Mouse (Mus musculus) left cerebral cortex, adult 2 months (tissue): ENCODE measurements at regions not wholly inside any gene's neighbourhood (a gene's known extent, or its start where the extent isn't known, plus 50 kb on each side); places are given as distances from the start of the nearest gene placed in this dataset.

Experiments used
- DNase-seq, 2 experiments: peaks; one replicate each; pipeline ENCODE4 v3.0.0; 2021 to 2022; ENCODE audit warnings: low spot score in 2 of 2, mixed read lengths in 1 of 2; ENCODE audit errors: extremely low spot score in 1 of 2
- H3K27ac ChIP-seq: fragments of 200-600 bp; 2 replicates; pipeline ENCODE4 v1.8.1; 2022
- H3K4me3 ChIP-seq: fragments of 200-600 bp; 2 replicates; pipeline ENCODE4 v1.8.1; 2022
- CTCF ChIP-seq: fragments of 200-600 bp; IDR thresholded peaks from 2 replicates; pipeline ENCODE4 v1.8.1; 2022; ENCODE audit warnings: antibody characterized with exemption, mild to moderate bottlenecking, moderate library complexity
- intact Hi-C: fragments of 180-260 bp; cut with DNase I; formaldehyde crosslinking; loops from one replicate; pipeline ENCODE4 v1.15.1; 2025

DNA sequence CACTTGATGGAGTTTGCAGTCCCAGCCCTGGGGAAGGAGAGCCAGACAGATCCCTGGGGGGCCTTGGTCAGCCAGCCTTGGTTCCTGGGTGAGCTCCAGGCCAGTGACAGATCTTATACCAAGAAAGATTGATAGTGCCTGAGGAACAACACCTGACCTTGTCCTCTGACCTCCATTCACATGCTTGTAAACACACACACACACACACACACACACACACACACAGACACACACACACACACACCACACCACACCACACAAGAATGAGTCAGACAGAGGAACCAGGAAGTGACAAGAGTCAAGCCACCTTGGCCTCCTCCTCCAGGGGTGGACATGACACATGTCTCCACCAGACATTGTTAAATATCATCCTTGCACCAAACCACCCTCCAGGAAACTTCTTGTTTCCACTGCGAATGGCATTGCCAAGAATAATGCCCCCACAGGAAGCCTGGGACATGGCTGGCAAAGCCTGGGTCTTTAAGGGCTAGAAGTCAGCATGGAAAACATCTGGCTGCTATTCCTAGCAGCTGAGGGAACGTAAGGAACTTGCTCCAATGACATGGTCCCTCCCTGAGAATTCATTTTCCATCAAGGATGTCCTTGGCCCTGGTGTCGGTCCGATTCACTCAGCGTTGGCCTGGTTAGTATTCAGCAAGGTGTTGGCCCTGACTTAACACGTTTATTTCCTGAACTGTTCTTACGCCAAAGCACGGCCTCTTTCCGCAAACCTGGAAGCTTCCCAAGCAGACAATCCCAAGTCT is 147.9 kb downstream of the Tomm20 start:
- Histone ChIP-seq H3K4me3 (no peak overlapping the region), H3K27ac (no peak overlapping the region)
- intact Hi-C loops, result no loop called here
- TF ChIP-seq CTCF, result no peak
- DNase-seq, result no peak

GRCm38 (mm10) chr8:126793657-126794056 is 152.0 kb downstream of the Tomm20 start:
- no peak for TF ChIP-seq CTCF
- no peak overlapping the region for H3K4me3 ChIP-seq
- DNase-seq, result no peak
- no peak overlapping the region for H3K27ac ChIP-seq
- intact Hi-C loops, result no loop called here

GRCm38 (mm10) chr8:126791069-126791468 is 154.6 kb downstream of the Tomm20 start:
- no peak for DNase-seq
- intact Hi-C loops, result no loop called here
- TF ChIP-seq CTCF, result no peak
- Histone ChIP-seq H3K4me3 (no peak overlapping the region), H3K27ac (no peak overlapping the region)

GRCm38 (mm10) chr8:126790214-126790613 is 155.4 kb downstream of the Tomm20 start:
- H3K27ac ChIP-seq, result no peak overlapping the region
- intact Hi-C loops, result no loop called here
- no peak for DNase-seq
- no peak for TF ChIP-seq CTCF
- H3K4me3 ChIP-seq, result no peak overlapping the region

GRCm38 (mm10) chr8:126789076-126789475 is 156.6 kb downstream of the Tomm20 start:
- Histone ChIP-seq H3K27ac (no peak overlapping the region), H3K4me3 (no peak overlapping the region)
- intact Hi-C loops, result no loop called here
- no peak for DNase-seq
- TF ChIP-seq CTCF, result no peak

DNA sequence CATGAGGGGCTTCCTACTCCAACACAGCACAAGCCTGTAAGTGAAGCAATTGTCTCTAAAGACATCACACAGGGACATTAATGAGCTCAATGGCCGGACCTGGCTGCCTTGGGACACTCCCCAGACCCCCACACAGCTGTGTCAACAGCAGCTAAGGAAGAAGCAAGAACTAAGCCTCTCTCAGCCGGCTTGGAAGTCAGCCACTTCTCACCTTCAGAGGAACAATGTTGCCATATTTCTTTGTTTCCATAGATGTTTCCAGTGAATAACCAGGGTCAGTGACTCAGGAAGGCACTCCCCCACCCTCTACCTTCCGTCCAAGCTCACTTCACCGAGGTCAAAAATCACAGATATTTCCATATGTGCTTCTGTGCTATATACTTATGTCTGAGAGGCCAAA is 157.0 kb downstream of the Tomm20 start:
- DNase-seq, result no peak
- TF ChIP-seq CTCF, result no peak
- Histone ChIP-seq H3K27ac (no peak overlapping the region), H3K4me3 (no peak overlapping the region)
- intact Hi-C loops, result no loop called here

DNA sequence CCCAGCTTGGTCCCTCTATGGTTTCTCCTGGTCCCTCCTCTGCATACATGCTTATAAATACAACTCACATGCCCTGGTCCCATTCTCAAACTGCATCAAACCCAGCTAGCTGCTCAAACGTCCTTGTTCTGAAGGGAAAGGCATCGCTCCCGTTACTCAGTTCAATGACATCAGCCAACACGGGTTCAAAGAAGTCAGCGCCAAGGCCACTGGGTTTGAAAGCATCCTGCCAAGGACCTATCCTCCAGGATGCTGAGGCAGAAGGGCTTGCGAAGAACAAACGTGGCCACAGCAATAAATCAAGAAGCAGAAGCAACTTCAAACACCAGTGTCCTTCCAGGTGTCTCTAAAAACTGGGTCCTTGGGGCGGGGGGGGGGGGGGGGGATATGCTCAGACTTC is 158.2 kb downstream of the Tomm20 start:
- no peak for TF ChIP-seq CTCF
- intact Hi-C loops, result no loop called here
- DNase-seq, result no peak
- Histone ChIP-seq H3K4me3 (no peak overlapping the region), H3K27ac (no peak overlapping the region)

DNA sequence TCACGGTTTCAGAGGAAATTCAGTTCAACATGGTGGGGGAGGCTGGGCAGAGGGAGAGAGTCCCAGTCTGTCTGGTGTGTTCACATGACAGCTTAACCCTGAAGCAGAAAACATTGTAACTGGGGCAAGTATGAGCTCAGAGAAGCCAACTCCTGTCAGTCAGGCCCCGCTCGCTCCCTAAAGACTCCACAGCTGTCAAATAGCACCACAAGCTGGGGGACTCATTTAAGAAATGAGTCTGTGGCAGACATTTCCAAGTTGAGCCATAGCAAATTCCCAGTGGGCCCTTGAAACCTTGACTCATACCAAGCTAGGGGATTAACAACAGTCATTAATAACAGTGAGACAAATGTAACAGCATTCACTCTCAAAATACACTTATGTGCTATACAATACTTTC is 160.4 kb downstream of the Tomm20 start:
- no peak overlapping the region for H3K27ac ChIP-seq
- no peak for TF ChIP-seq CTCF
- no peak overlapping the region for H3K4me3 ChIP-seq
- intact Hi-C loops, result no loop called here
- DNase-seq, result no peak

DNA sequence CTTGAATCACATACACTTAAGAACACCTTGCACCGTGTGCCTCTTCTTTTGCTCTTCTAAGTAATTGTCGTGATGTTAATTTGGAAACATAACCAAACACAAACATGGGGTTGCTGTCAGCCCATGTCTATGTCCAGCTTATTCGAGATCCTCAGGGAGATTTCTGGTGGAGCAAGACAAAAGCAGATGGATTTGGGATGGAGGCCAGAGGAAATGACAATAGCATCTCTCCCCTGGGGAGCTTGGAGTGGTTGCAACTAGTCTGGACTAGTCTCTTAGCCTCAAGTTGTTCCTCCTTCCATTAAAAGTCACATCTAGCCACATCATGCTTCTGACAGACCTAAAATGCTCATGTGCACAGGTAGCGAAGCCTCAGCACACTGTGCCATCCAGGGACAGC is 161.0 kb downstream of the Tomm20 start:
- no peak for TF ChIP-seq CTCF
- intact Hi-C loops, result no loop called here
- Histone ChIP-seq H3K27ac (no peak overlapping the region), H3K4me3 (no peak overlapping the region)
- no peak for DNase-seq

DNA sequence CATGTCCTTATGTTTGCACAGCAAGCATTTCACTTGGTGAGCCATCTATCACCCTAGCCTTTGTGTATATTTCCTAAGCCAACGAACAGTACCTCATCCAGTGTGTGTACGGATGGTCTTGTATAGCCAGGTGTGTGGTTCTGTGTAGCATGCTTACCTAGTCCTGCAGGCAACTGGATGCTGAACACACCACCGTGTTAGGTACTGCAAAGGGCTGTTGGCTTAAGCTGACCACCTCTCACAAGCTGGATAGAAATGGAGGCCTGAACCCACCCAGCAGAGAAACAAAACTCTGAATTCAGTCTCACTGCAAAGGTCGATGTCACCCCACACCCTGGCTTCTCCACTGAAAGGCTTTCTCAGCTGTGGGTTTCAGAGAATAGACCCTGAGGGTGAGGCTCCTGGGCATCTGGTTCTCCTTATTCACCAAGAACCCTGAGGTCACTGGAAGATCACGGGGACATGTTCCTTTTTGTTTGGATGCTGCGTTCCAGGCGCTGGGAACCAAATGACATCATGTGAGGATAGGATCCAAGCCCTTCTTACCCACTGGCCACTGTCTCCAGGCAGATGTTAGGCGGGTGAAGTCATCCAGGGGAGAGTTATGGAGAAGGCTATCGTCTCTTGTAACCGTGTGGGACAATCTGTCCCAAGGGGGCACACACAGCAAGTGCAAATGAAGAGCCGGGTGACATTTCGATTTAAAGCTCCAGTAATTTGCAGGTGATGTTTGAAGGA is 161.8 kb downstream of the Tomm20 start:
- DNase-seq, result no peak
- Histone ChIP-seq H3K4me3 (no peak overlapping the region), H3K27ac (no peak overlapping the region)
- TF ChIP-seq CTCF, result no peak
- intact Hi-C loops, result no loop called here

GRCm38 (mm10) chr8:126778673-126779072 is 167.0 kb downstream of the Tomm20 start:
- DNase-seq, result no peak
- Histone ChIP-seq H3K4me3 (no peak overlapping the region), H3K27ac (no peak overlapping the region)
- intact Hi-C loops, result no loop called here
- no peak for TF ChIP-seq CTCF

DNA sequence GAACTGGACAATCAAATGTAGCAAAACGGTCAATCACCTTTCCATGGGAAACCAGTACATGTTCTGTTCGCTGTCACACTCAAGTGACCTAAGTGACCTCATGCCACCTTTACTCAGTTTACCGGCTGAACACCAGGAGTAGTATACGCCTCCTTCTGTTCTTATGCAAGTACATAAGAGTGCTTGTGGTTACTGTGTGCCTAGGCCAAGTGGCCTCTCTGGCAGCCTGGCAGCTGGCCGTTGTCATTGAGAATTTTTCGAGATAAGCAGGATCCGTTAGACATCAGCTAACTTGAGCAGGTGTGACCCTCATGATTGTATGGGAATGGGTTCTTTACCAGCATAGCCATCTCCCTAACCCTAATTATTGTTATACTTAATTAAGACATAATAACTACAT is 167.5 kb downstream of the Tomm20 start:
- Histone ChIP-seq H3K4me3 (no peak overlapping the region), H3K27ac (no peak overlapping the region)
- intact Hi-C loops, result no loop called here
- TF ChIP-seq CTCF, result no peak
- DNase-seq, result no peak
